Mouse (Mus musculus): Measurements from ENCODE around the gene Mt2. TPM values are rescaled to one million over a fixed set of nuclear protein-coding genes. Genes with fewer than 3 reads are reported as not detected.

Gene Mt2
- polyA plus RNA-seq, 1 experiment from 2014 or later, result 32.1 TPM

DNA sequence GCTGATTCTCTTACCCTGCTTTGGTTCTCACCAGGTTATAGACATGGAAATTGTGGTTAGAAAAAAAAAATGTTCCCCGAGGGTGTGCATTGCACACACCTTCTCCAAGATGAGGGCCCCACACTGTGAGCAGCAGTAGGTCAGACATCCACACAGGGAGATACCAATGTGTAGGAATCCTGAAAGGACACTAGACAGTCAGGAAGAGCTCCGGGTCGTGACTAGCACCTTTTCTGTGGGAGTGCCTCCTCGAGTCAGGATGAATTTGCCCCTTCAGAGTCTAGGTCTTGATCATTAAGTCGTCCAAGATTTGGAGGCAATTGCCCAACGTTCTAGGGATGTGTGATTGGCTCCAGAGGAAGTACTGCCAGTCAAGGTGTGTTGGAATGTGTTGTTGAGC lies 13.3 kb downstream of the Mt2 start:
- no peaks in the 10 kb centered on the region for H3K9me3 ChIP-seq (replicated peaks; ENCODE audit: control insufficient read depth, low read length)
- no peaks in the 10 kb centered on the region for H3K36me3 ChIP-seq (replicated peaks; ENCODE audit: control insufficient read depth, insufficient read depth, low read depth, low read length)
- H3K4me3 ChIP-seq (ENCODE audit: low read depth, low read length), result no peak overlapping the region
- H3K9ac ChIP-seq (replicated peaks; ENCODE audit: low read length), result no peak overlapping the region
- H3K27ac ChIP-seq (replicated peaks; ENCODE audit: low read depth, low read length), result no peak overlapping the region
- no peak for DNase-seq (ENCODE audit: low spot score)
- no peaks in the 10 kb centered on the region for H3K4me1 ChIP-seq (ENCODE audit: control insufficient read depth, insufficient read depth, low read length)
- H3K4me2 ChIP-seq (ENCODE audit: low read depth, low read length), result no peak overlapping the region
- peaks cover 43% of the 10 kb centered on the region for H3K27me3 ChIP-seq (ENCODE audit: control insufficient read depth, insufficient read depth, low read length)
- no peak for ATAC-seq (replicated peaks; ENCODE audit: insufficient number of reproducible peaks, low FRiP score, low TSS enrichment, low read depth)
- 62% methylated on average over 6 of the region's 6 CpGs for WGBS

DNA sequence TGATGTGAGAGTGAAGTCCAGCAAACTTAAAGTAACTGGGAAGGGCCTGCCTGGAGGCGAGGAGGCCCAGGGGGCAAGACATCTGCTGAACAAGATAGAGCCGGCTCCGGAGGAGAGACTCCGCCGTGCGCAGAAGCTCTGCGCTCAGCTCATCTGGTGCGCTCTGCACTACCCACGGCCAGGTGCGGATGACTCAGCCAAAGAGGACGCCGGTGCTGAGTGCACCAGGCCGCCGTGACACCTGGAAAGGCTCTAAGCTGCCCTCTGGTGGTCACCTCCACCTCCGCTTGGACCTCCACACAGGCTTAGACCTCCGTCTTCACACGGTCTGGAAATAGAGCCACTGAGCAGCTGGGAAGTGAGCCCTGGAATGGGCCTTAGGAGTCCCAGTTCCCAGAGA lies 14.1 kb downstream of the Mt2 start:
- H3K9ac ChIP-seq (replicated peaks; ENCODE audit: low read length), result no peak overlapping the region
- H3K4me2 ChIP-seq (ENCODE audit: low read depth, low read length), result 0 out of 2 replicates have a peak overlapping the region, but pooled peaks have one; percentile 17
- H3K4me3 ChIP-seq (ENCODE audit: low read depth, low read length), result no peak overlapping the region
- H3K36me3 ChIP-seq (replicated peaks; ENCODE audit: control insufficient read depth, insufficient read depth, low read depth, low read length), result no peaks in the 10 kb centered on the region
- DNase-seq (ENCODE audit: low spot score), result peak; percentile 70
- no peaks in the 10 kb centered on the region for H3K4me1 ChIP-seq (ENCODE audit: control insufficient read depth, insufficient read depth, low read length)
- no peaks in the 10 kb centered on the region for H3K9me3 ChIP-seq (replicated peaks; ENCODE audit: control insufficient read depth, low read length)
- peaks cover 41% of the 10 kb centered on the region for H3K27me3 ChIP-seq (ENCODE audit: control insufficient read depth, insufficient read depth, low read length)
- H3K27ac ChIP-seq (replicated peaks; ENCODE audit: low read depth, low read length), result no peak overlapping the region
- peak; percentile 51; the same call in 1 of the 2 replicates for ATAC-seq (replicated peaks; ENCODE audit: insufficient number of reproducible peaks, low FRiP score, low TSS enrichment, low read depth)
- WGBS, result 2% methylated on average over 17 of the region's 17 CpGs

DNA sequence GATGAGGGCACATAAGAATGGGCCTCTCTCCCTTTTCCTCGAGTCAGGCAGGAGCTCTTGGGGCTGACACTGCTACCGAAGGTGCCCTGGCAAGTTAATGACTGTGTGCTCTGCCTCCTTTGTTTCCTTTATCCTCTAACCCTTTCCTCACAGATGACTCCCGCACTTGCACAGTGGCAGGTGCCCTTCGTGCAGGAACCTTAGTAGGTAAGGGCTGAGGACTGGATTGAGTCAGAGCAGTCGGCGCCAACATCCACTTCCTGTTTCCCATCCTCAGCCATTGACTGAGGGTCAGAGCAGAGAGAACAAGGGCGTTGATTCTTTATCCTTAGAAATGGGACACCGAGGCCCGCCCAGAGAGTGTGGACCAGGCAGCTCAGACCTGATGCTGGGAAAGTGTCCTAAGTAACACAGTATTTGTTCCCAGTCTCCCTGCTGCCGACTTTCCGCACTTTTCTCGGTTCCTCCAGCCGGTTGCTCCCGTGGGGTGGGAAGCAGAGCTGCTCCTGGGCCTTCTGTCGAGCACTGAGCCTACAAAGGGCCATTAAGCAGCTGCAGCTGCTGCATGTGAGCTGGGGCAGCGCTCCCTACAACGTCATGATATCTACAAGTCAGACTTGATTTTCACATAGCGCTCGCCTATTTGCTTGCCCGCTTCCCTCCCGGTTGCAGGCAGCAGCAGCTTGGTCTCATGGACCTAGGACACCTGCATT lies 15.0 kb downstream of the Mt2 start:
- Histone ChIP-seq H3K36me3 (replicated peaks; ENCODE audit: control insufficient read depth, insufficient read depth, low read depth, low read length) (no peaks in the 10 kb centered on the region), H3K9ac (replicated peaks; ENCODE audit: low read length) (no peak overlapping the region), H3K4me2 (ENCODE audit: low read depth, low read length) (no peak overlapping the region), H3K27ac (replicated peaks; ENCODE audit: low read depth, low read length) (no peak overlapping the region), H3K9me3 (replicated peaks; ENCODE audit: control insufficient read depth, low read length) (no peaks in the 10 kb centered on the region), H3K4me3 (ENCODE audit: low read depth, low read length) (no peak overlapping the region), H3K27me3 (ENCODE audit: control insufficient read depth, insufficient read depth, low read length) (peaks cover 37% of the 10 kb centered on the region), H3K4me1 (ENCODE audit: control insufficient read depth, insufficient read depth, low read length) (no peaks in the 10 kb centered on the region)
- ATAC-seq (replicated peaks; ENCODE audit: insufficient number of reproducible peaks, low FRiP score, low TSS enrichment, low read depth) (no peak), DNase-seq (ENCODE audit: low spot score) (no peak)
- 22% methylated on average over 21 of the region's 21 CpGs for WGBS

DNA sequence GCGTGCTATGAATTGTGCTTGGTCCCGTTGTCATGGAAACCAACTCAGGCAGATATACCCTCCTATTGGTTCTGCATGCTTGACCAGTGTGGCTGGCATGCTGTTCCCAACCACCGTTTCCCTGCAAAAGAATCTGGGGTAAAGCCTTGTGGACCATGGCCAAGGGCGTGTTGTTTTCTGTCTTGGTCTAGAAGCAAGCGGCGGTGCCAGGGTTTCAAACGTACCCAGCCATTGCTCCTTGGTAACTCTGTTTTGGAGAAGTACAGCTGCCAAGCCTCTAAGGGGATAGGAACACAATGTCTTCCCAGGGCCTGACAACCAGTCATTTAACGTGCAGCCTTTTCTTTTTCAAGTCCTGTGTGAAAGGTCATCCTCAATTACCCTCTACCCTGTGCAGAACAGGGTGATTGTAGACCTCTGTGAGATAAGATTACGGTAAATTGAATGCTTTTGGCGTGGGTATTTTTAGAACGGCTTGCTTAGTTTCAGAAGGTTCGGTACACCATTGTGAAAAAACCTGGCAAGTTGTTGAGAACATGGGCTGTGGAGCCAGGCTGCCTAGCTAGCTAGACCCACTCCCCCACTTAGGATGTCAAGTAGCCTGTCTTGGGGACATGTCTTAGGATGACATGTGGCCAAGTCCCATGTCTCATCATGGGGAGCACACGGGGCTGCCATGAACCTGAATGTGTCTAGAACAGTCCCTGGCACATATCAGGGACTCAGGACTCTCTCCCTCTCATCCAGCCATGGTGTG lies 17.0 kb downstream of the Mt2 start:
- no peaks in the 10 kb centered on the region for H3K36me3 ChIP-seq (replicated peaks; ENCODE audit: control insufficient read depth, insufficient read depth, low read depth, low read length)
- no peak for ATAC-seq (replicated peaks; ENCODE audit: insufficient number of reproducible peaks, low FRiP score, low TSS enrichment, low read depth)
- no peaks in the 10 kb centered on the region for H3K4me1 ChIP-seq (ENCODE audit: control insufficient read depth, insufficient read depth, low read length)
- H3K4me2 ChIP-seq (ENCODE audit: low read depth, low read length), result no peak overlapping the region
- WGBS, result 64% methylated on average over 13 of the region's 13 CpGs
- H3K9ac ChIP-seq (replicated peaks; ENCODE audit: low read length), result no peak overlapping the region
- no peaks in the 10 kb centered on the region for H3K9me3 ChIP-seq (replicated peaks; ENCODE audit: control insufficient read depth, low read length)
- no peak overlapping the region for H3K4me3 ChIP-seq (ENCODE audit: low read depth, low read length)
- DNase-seq (ENCODE audit: low spot score), result no peak
- peaks cover 21% of the 10 kb centered on the region for H3K27me3 ChIP-seq (ENCODE audit: control insufficient read depth, insufficient read depth, low read length)
- H3K27ac ChIP-seq (replicated peaks; ENCODE audit: low read depth, low read length), result no peak overlapping the region

DNA sequence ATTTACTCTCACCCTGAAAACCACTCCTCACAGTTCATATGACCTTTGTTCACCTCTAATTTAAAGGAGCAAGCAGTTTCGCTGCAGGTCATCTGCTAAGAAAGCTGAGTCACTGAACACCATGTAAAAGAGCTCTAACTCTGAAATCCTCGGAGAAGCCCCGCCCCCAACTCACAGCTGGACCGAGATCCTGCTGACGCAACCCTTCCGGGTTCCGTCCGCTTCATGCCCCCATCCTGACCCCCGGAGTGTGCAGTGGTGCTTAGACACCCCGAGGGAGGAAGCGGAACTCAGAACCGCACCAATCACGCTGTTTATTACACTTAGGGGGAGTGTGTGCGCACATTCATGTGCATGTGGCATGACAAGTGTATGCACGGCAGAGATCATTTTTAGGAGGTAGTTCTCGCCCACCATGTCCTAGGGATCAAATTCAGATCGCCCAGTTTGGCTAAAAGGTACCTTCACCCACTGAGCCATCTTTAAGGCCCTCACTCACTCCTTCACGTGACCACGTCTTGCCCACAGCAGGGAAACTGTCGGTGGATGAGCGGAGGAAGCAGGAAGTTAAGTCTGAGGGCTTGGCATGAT lies 18.7 kb downstream of the Mt2 start:
- 21% methylated on average over 21 of the region's 21 CpGs for WGBS
- no peaks in the 10 kb centered on the region for H3K4me1 ChIP-seq (ENCODE audit: control insufficient read depth, insufficient read depth, low read length)
- ATAC-seq (replicated peaks; ENCODE audit: insufficient number of reproducible peaks, low FRiP score, low TSS enrichment, low read depth), result no peak

DNA sequence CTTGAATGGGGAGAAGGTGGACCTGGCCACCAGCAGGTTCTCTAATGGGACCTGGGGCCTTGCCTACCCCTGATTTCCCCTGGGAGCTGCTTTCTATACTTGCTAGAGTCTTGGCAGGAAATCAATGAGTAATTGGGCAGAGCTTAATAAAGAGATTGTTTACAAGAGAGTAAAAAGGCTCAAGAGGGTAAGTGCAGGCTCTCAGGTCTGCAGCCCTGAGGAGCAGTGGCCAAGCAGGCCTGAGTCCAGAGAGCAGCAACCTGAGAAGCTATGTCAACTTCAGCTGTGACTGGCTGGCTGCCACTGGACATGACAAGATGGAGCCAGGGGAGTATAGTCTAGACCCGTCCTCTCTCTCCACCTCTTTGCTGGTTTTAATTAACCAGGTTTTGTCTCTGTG lies 20.5 kb downstream of the Mt2 start:
- Histone ChIP-seq H3K4me3 (ENCODE audit: low read depth, low read length) (no peak overlapping the region), H3K36me3 (replicated peaks; ENCODE audit: control insufficient read depth, insufficient read depth, low read depth, low read length) (no peaks in the 10 kb centered on the region), H3K4me2 (ENCODE audit: low read depth, low read length) (no peak overlapping the region), H3K27me3 (ENCODE audit: control insufficient read depth, insufficient read depth, low read length) (no peaks in the 10 kb centered on the region), H3K4me1 (ENCODE audit: control insufficient read depth, insufficient read depth, low read length) (no peaks in the 10 kb centered on the region), H3K9me3 (replicated peaks; ENCODE audit: control insufficient read depth, low read length) (no peaks in the 10 kb centered on the region), H3K9ac (replicated peaks; ENCODE audit: low read length) (no peak overlapping the region), H3K27ac (replicated peaks; ENCODE audit: low read depth, low read length) (no peak overlapping the region)
- ATAC-seq (replicated peaks; ENCODE audit: insufficient number of reproducible peaks, low FRiP score, low TSS enrichment, low read depth) (no peak), DNase-seq (ENCODE audit: low spot score) (no peak)
- 35% methylated on average over 1 of the region's 1 CpGs for WGBS

More for the DNA sequence above, 18.7 kb downstream of the Mt2 start:
- Histone ChIP-seq H3K9ac (replicated peaks; ENCODE audit: low read length) (no peak overlapping the region), H3K27ac (replicated peaks; ENCODE audit: low read depth, low read length) (no peak overlapping the region), H3K4me2 (ENCODE audit: low read depth, low read length) (peak overlapping the region; percentile 51), H3K27me3 (ENCODE audit: control insufficient read depth, insufficient read depth, low read length) (peaks cover 12% of the 10 kb centered on the region), H3K9me3 (replicated peaks; ENCODE audit: control insufficient read depth, low read length) (no peaks in the 10 kb centered on the region), H3K36me3 (replicated peaks; ENCODE audit: control insufficient read depth, insufficient read depth, low read depth, low read length) (no peaks in the 10 kb centered on the region), H3K4me3 (ENCODE audit: low read depth, low read length) (peak overlapping the region; percentile 25)
- peak; percentile 67 for DNase-seq (ENCODE audit: low spot score)

DNA sequence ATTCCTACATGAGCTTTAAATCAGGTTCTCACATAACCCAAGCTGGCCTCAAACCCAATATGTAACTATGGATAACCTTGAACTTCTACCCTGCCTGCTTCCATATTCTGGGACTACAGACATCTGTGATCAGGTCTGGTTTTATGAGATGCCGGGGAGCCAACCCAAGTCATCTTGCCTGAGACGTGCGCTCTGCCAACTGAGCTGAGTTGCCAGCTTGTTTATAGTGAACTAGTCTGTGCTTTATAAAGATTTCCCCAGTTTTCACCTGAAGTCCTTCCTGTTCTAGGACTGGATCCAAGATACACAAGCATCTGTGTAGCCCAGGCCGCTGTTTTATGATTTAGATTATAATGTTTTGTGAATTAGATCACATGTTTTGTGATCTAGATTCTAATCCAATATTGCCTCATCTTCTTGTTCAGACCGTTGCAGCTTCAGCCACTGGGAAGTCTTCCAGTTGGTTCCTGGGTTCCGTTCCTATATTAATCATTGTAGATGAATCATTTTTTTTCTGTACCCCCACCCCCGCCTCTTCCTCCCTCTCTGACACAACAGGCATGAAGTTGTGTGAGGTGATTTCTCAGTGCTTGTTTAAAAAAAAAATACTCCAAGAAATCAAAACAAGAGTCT lies 22.2 kb downstream of the Mt2 start:
- H3K27me3 ChIP-seq (ENCODE audit: control insufficient read depth, insufficient read depth, low read length), result no peaks in the 10 kb centered on the region

More for the DNA sequence above, 22.2 kb downstream of the Mt2 start:
- no peak overlapping the region for H3K4me2 ChIP-seq (ENCODE audit: low read depth, low read length)
- no peak overlapping the region for H3K4me3 ChIP-seq (ENCODE audit: low read depth, low read length)
- H3K9ac ChIP-seq (replicated peaks; ENCODE audit: low read length), result no peak overlapping the region
- H3K36me3 ChIP-seq (replicated peaks; ENCODE audit: control insufficient read depth, insufficient read depth, low read depth, low read length), result no peaks in the 10 kb centered on the region
- no peaks in the 10 kb centered on the region for H3K9me3 ChIP-seq (replicated peaks; ENCODE audit: control insufficient read depth, low read length)
- 91% methylated on average over 7 of the region's 7 CpGs for WGBS
- DNase-seq (ENCODE audit: low spot score) (no peak), ATAC-seq (replicated peaks; ENCODE audit: insufficient number of reproducible peaks, low FRiP score, low TSS enrichment, low read depth) (no peak)
- no peaks in the 10 kb centered on the region for H3K4me1 ChIP-seq (ENCODE audit: control insufficient read depth, insufficient read depth, low read length)
- H3K27ac ChIP-seq (replicated peaks; ENCODE audit: low read depth, low read length), result no peak overlapping the region
